Mouse (Mus musculus): ENCODE data around the gene Olfr411. TPM values are rescaled to one million over a fixed set of nuclear protein-coding genes. Genes with fewer than 3 reads are reported as not detected.

Gene Olfr411
- total RNA-seq (2022): not detected

DNA sequence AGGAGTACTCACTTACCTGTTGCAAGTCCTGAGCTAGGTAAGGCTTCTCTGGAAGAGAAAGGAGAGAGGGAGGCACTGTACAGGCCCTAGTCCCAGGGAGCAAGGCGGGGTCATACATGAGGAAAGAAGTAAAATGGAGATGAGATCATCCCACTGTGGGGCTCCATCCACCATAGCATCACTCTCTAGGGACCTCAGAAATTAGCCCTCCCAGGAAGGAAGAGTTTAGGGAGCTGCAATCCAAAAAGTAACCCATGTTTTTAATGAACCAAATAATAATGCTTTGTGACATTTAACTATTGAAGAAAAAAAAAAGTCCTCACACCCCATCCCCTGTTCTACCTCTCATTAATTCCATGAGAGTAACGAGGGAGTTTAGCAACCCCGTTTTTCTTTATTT lies at the start of gene Olfr411:
Gene Olfr411, minus strand, starts transcription at position 101 of the 400 bp plus-strand sequence.
- DNase-seq: no peak

DNA sequence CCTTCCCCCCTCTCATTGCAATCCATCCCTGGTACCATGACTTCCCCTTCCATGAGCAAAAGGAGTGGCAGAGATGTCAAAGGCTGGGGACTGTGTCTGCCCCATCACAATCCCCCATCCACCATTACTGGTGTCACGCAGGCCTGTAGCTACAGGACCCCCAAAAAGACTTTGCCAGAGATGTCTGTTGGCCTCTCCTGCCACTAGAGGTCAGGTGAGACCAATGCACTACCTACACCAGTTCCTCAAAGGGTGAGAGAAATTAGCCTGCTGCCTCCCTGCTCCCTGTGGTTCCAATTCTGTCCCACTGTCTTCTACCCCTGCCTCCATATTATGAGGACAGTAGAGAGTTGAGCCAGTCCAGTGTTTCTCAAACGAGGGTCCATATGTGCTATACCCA lies 49.7 kb upstream of the Olfr411 start:
- DNase-seq: no peak

DNA sequence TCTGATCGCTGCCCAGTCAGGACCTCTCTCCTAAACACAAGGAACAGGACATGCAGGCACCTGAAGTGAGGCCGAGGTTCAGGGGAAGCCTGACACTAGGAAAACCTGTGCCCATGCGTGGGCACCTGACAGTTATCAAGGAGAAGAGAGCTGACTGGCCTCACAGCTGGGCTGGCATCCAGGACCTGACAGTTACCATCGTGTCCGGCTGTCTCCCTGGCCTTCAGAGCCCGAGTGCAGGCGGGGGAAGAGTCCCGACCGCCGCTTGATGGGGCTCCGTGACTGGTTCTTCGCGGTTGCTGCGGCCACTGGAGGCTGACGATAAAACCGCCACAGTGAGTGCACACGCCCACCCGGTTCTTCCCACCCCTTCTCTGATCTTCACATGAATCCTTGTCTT lies 43.1 kb upstream of the Olfr411 start:
- peak; percentile 37 for DNase-seq

DNA sequence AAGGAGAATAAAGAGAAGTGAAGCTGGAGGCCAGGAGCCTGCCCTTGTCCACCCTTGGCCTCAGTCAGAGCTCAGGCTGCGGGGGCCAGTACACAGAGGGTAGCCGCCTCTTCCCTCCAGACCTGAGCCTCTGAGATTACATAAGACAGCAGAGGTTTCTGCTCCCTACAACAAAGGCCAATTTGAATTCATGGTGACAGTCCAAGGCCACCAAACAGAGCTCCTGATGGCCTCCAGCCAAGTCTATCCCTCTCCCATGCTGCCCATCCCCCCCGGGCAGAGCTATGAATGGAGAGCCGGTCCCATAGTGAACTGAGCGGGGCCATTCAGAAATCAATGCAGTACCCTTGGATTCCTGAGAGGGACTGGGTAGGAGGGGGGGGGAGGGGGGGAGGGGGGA lies 41.0 kb upstream of the Olfr411 start:
- peak; percentile 60 for DNase-seq

DNA sequence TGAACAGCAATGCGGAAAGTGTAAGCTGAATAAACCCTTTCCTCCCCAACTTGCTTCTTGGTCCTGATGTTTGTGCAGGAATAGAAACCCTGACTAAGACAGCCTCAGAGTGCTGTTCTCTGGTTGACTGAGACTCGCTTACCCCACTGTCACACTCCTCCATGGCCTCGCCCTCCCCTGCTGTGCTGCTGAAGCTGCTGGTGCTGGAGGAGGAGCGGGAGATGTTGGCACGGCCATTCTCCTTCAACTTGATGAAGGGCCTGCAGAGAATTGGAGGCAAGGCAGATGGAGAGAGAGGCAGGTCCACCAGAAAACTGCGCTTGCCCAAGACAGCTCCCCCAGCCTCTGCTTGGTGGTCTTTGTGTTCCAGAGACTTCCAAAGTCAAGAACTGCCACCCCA lies 40.5 kb upstream of the Olfr411 start:
- no peak for DNase-seq

- DNase-seq: no peak
These were observed 39.4 kb upstream of the Olfr411 start for GRCm38 (mm10) chr11:74391899-74392298.

- no peak for DNase-seq
These were observed 34.8 kb upstream of the Olfr411 start for GRCm38 (mm10) chr11:74387203-74387602.

GRCm38 (mm10) chr11:74385674-74386073 lies 33.2 kb upstream of the Olfr411 start:
- DNase-seq: no peak

DNA sequence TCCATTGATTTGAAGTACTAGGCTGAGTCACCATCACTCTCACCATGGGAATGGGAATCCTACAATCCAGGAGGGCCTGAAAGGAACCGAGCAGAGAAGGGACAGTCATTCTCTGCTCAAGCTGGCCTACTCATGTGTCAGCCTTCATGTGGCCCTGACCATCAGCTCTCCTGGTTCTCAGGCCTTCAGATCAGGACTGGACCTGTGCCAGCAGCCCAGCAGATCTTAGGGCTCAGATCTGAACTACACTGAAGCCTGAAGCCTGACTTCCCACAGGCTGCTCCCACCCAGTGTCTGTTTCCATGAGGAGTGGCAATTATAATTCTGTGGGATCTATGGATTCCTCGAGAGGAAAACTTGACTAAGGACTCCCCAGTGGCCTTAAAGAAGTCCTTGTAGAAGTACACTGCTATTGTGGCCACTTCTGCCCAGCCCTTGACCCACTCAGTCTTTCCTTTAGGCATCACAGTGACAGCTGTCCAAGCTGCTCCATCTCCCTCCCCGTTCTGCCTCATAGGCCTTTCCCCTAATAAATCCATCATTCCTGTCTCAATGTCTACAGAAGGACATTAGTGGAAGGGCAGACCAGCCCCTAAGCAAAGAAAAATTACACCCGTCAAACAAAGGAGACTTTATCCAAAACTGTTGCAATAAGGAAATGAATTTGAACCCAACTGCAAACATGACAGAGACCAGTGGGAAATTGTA lies 26.9 kb upstream of the Olfr411 start:
- DNase-seq: no peak

- no peak for DNase-seq
These were observed 24.4 kb upstream of the Olfr411 start for GRCm38 (mm10) chr11:74376847-74377246.

DNA sequence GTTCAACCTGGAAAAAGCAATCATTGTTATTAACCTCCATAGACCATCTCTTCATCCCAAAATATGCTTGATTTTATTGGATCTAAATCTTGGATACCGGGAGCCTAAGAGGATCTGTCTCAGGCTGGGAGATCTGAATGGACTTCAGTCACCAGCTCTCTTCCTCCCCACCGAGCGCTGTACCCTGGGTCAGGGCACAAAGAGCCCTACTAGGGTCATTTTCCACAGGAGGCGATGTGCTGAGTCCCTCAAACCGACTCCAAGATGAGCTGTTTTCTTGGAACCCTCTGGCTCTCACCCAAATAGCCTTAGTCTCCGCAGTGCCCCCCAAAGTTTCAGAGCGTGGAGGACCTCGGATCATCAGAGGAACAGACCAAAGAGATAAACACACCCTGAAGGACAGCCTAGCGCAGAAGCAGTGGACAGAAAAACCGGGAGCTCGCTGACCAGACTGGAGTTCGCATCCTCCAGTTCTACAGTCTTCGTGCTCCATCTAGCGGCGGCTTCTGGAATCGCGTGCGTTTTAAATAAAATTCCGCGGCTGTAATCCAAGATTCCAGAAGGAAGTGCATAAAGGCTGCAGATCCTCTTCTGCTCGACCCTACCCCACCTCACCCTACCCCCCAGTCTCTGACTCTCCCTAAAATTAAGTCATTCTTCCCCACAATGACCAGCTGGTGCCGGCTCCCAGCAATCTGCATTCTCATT lies 19.1 kb upstream of the Olfr411 start:
- DNase-seq: no peak

GRCm38 (mm10) chr11:74361769-74362168 lies 9.3 kb upstream of the Olfr411 start, which contains the start of gene Olfr412:
Gene Olfr412 (plus strand): TSS chr11:74362069.
- no peak for DNase-seq

- DNase-seq: no peak
These were observed 14.5 kb downstream of the Olfr411 start, which contains the start of gene Olfr410 for GRCm38 (mm10) chr11:74337931-74338330. Gene Olfr410 (minus strand): TSS chr11:74338031.

- DNase-seq: no peak
These were observed 23.7 kb downstream of the Olfr411 start for GRCm38 (mm10) chr11:74328781-74329180.

GRCm38 (mm10) chr11:74326044-74326443 lies 26.4 kb downstream of the Olfr411 start:
- DNase-seq: no peak

Other genes starting within 250 kb of the Olfr411 start
- not detected for gene Olfr401, start 238.9 kb downstream of the Olfr411 start, total RNA-seq (2022)
- gene Olfr402, start 199.1 kb downstream of the Olfr411 start, total RNA-seq (2022): not detected
- not detected for gene Olfr403, start 166.4 kb downstream of the Olfr411 start, total RNA-seq (2022)
- not detected for gene Olfr43, start 141.3 kb downstream of the Olfr411 start, total RNA-seq (2022)
- not detected for gene Olfr406, start 92.8 kb downstream of the Olfr411 start, total RNA-seq (2022)
- gene Olfr59, start 68.9 kb downstream of the Olfr411 start, total RNA-seq (2022): not detected
- not detected for gene Olfr410, start 14.6 kb downstream of the Olfr411 start, total RNA-seq (2022)
- not detected for gene Olfr412, start 9.4 kb upstream of the Olfr411 start, total RNA-seq (2022)